Mouse (Mus musculus): ENCODE data around the gene Bcl2a1b.
"Not testable (repeated sequence)": the region's sequence is repeated elsewhere in the genome, so short reads cannot be mapped to it uniquely, and the experiment has no call there.

Gene Bcl2a1b

GRCm38 (mm10) chr9:89238976-89239505, 40.0 kb downstream of the Bcl2a1b start:
- not testable (repeated sequence) for DNase-seq (ENCODE audit: extremely low spot score, low read depth, low spot score)

- DNase-seq (ENCODE audit: extremely low spot score, low read depth, low spot score): not testable (repeated sequence)
Measured at GRCm38 (mm10) chr9:89240516-89241019, 41.6 kb downstream of the Bcl2a1b start.

DNA sequence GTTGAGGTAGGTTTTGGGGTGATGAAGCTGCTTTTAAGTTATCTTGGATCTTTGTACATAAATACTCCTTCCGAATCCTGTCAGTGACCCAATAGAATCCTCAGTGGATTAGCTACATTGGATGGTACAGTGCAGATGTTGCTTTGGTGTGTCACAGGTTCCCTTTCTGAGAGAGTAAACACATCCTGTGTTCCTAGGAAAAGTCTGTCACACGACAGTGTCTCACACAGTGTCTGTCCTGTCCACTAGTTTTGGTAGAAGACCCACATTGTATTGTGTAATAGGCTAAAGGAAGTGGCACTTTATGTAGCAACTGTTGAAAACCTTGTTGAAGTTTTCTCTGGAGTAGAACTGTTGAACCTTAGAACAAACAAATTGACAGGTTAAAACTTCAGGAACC, 54.4 kb downstream of the Bcl2a1b start:
- DNase-seq (ENCODE audit: extremely low spot score, low read depth, low spot score): no peak

- no peak for DNase-seq (ENCODE audit: extremely low spot score, low read depth, low spot score)
Measured at GRCm38 (mm10) chr9:89256556-89257335, 57.7 kb downstream of the Bcl2a1b start.

Data from hindlimb bud, embryonic 11.5 days (tissue).